ENCODE assay signal across 8 mouse cellular contexts in the genomic region with DNA sequence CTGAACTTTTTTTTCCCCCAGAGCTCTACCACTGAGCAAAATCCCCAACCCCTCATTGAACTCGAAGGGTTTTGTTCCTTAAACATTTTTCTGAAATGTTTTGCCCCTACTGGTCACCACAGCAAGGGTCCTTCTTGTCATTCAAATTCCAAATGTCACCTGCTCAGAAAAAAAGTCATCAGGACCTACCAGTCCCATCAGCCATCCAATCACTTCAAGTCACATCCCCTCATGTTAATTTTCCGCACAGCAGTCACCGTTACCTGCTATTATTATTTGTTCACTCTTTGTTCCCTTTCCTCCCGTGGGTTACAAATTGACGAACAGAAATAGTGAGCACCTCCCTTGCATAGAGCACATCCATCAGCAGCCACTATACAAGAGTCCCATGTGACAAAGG. TPM values are rescaled to one million over a fixed set of nuclear protein-coding genes. Genes with fewer than 3 reads are reported as not detected.
DNase-seq lines count a peak whose midpoint lies in the region; ATAC-seq and TF ChIP-seq lines count a peak whose summit lies in the region.

No protein-coding gene starts in this region.

- no peak for DNase-seq in heart, adult 18-20 months
- peak; percentile 4 for DNase-seq in T-cell, adult 2 months (ENCODE audit: low spot score)
- no peak for DNase-seq in hindbrain, postnatal 0 days (ENCODE audit: low spot score)
- no peak for DNase-seq in cerebellum, postnatal 14 days
- no peak for DNase-seq in embryo, embryonic 10.5 days (ENCODE audit: low spot score)
- DNase-seq in urinary bladder, postnatal 14 days (ENCODE audit: low spot score): no peak

- H3K9ac ChIP-seq in heart, embryonic 15.5 days: no peak overlapping the region
- no peak overlapping the region for H3K9ac ChIP-seq in hindbrain, postnatal 0 days (replicated peaks; ENCODE audit: low read length)
- no peak overlapping the region for H3K9ac ChIP-seq in midbrain, embryonic 15.5 days

- no peak for TF ChIP-seq CTCF in hindbrain, postnatal 0 days (IDR thresholded peaks at IDR 0.05; ENCODE audit: low read depth)

- peak overlapping the region; percentile 99 for H3K4me2 ChIP-seq in heart, embryonic 15.5 days
- H3K4me2 ChIP-seq in hindbrain, postnatal 0 days (ENCODE audit: low read depth, low read length): peak overlapping the region; percentile 100
- H3K4me2 ChIP-seq in midbrain, embryonic 15.5 days: peak overlapping the region; percentile 98

- H3K9me3 ChIP-seq in heart, embryonic 15.5 days (replicated peaks): no peaks in the 10 kb centered on the region
- no peaks in the 10 kb centered on the region for H3K9me3 ChIP-seq in hindbrain, postnatal 0 days (ENCODE audit: low read length)
- H3K9me3 ChIP-seq in midbrain, embryonic 15.5 days: no peaks in the 10 kb centered on the region

- H3K27ac ChIP-seq in heart, embryonic 15.5 days: no peak overlapping the region
- H3K27ac ChIP-seq in hindbrain, postnatal 0 days: no peak overlapping the region
- no peak overlapping the region for H3K27ac ChIP-seq in midbrain, embryonic 15.5 days

- H3K27me3 ChIP-seq in heart, embryonic 15.5 days: peaks cover 17% of the 10 kb centered on the region; the same call in 1 of the 2 replicates
- 0 out of 2 replicates have a peak, but pooled peaks cover 6% of the 10 kb centered on the region for H3K27me3 ChIP-seq in hindbrain, postnatal 0 days (ENCODE audit: insufficient read depth, low read length)
- H3K27me3 ChIP-seq in midbrain, embryonic 15.5 days (replicated peaks): peaks cover 11% of the 10 kb centered on the region; the same call in 1 of the 2 replicates

- peaks cover 37% of the 10 kb centered on the region for H3K4me1 ChIP-seq in heart, embryonic 15.5 days (replicated peaks)
- no peaks in the 10 kb centered on the region; the same call in 1 of the 2 replicates for H3K4me1 ChIP-seq in hindbrain, postnatal 0 days (ENCODE audit: insufficient read depth, low read length)
- H3K4me1 ChIP-seq in midbrain, embryonic 15.5 days: peaks cover 19% of the 10 kb centered on the region

- 27% methylated on average over 5 of the region's 5 CpGs for WGBS in heart, embryonic 15.5 days
- whole genome bisulfite sequencing in hindbrain, postnatal 0 days: 9% methylated on average over 5 of the region's 5 CpGs
- WGBS in midbrain, embryonic 15.5 days: 6% methylated on average over 5 of the region's 5 CpGs

- peak overlapping the region; percentile 85 for H3K4me3 ChIP-seq in heart, embryonic 15.5 days
- peak overlapping the region; percentile 67; the same call in 1 of the 2 replicates for H3K4me3 ChIP-seq in hindbrain, postnatal 0 days (ENCODE audit: low read length)
- peak overlapping the region; percentile 64 for H3K4me3 ChIP-seq in midbrain, embryonic 15.5 days

- ATAC-seq in heart, embryonic 15.5 days (replicated peaks; ENCODE audit: insufficient number of reproducible peaks, insufficient read depth, low FRiP score, low read depth): no peak
- ATAC-seq in hindbrain, postnatal 0 days: no peak
- no peak for ATAC-seq in midbrain, embryonic 15.5 days (replicated peaks)

- H3K36me3 ChIP-seq in heart, embryonic 15.5 days: no peaks in the 10 kb centered on the region
- H3K36me3 ChIP-seq in hindbrain, postnatal 0 days (ENCODE audit: insufficient read depth, low read length): no peaks in the 10 kb centered on the region
- no peaks in the 10 kb centered on the region for H3K36me3 ChIP-seq in midbrain, embryonic 15.5 days (replicated peaks)

RNA-seq across cellular contexts. Expression of a gene that starts 1.6 kb away (rescaled TPM):
- 32.7 and 41.7 TPM in 2 replicates for polyA plus RNA-seq in heart, embryonic 15.5 days (2015; fragmentation: Nextera tagmentation; extraction: Ambion mirVana)
- total RNA-seq in heart, adult 18-20 months (2021): 1 to 10 TPM; 5.1 to 5.3 TPM
- total RNA-seq in hindbrain, postnatal 0 days (2014; rRNA removed): 17.7 and 22.8 TPM in 2 replicates
- 7.6 and 7.9 TPM in 2 replicates for polyA plus RNA-seq in hindbrain, postnatal 0 days (2015; fragmentation: Nextera tagmentation; extraction: Ambion mirVana)
- 11.1 and 12.2 TPM in 2 replicates for polyA plus RNA-seq in midbrain, embryonic 15.5 days (2015; fragmentation: Nextera tagmentation; extraction: Ambion mirVana)

RNA-seq across cellular contexts. Expression of a gene that starts 27.4 kb away (rescaled TPM):
- polyA plus RNA-seq in heart, embryonic 15.5 days (2015; fragmentation: Nextera tagmentation; extraction: Ambion mirVana): 489 and 502 TPM in 2 replicates
- 100 to 1,000 TPM; 410 to 411 TPM for total RNA-seq in heart, adult 18-20 months (2021)
- total RNA-seq in hindbrain, postnatal 0 days (2014; rRNA removed): 129 and 249 TPM in 2 replicates
- polyA plus RNA-seq in hindbrain, postnatal 0 days (2015; fragmentation: Nextera tagmentation; extraction: Ambion mirVana): 525 and 526 TPM in 2 replicates
- polyA plus RNA-seq in midbrain, embryonic 15.5 days (2015; fragmentation: Nextera tagmentation; extraction: Ambion mirVana): 472 and 477 TPM in 2 replicates
